Mouse (Mus musculus): ENCODE measurements around the gene Zfp978.
"Not testable (repeated sequence)": the region's sequence is repeated elsewhere in the genome, so short reads cannot be mapped to it uniquely, and the experiment has no call there.

DNA sequence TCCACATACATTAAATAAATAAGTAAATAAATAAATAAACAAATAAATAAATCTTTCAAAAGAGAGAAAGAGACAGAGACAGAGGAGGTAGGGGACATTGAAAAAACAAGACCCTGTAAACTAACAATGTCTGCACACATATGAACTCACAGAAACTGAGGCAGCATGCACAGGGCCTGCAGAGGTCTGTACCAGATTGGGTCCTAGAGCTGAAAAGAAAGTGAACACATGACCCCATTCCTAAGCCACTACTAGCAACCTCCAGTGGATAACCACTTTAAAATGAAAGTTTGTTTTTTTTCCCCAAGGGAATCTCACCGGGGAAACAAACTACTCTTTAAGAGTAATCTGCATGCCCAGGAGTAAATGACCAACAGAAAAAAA is 41.4 kb downstream of the Zfp978 start:
- not testable (repeated sequence) for TF ChIP-seq POLR2A (IDR thresholded peaks at IDR 0.05; ENCODE audit: control insufficient read depth, extremely low read depth, insufficient read depth, low read length, poor library complexity); CTCF (IDR thresholded peaks at IDR 0.05; ENCODE audit: borderline replicate concordance, control insufficient read depth, extremely low read depth, insufficient read depth, low read length, poor library complexity)

Measured in thymus, adult 2 months (tissue).